Mouse (Mus musculus): ENCODE data around the gene Tbc1d8.

The Tbc1d8 gene

DNA sequence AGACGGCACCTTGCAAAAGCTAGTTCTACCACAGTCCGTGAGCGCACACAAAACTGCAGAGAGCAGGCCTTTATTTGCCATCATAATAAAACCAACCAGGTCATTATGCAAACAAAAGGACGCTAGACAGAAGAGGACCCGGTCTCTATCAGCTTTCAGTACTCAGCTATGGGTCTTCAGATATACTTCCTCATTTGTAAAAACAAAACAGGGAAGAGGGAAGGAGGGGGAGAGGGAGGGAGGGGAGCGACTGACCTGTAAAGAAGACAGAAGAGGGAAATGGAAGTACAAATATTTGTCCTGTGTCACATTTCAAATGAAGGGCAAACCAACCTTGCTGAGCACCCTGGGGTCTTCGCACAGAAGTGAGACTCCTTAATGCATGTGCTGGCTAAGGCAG, 69.9 kb downstream of the Tbc1d8 start:
- no peaks in the 10 kb centered on the region for H3K9me3 ChIP-seq (ENCODE audit: low read length)
- H3K4me3 ChIP-seq (replicated peaks; ENCODE audit: low read length), result no peak overlapping the region
- TF ChIP-seq CTCF (conservative IDR thresholded peaks at IDR 0.05; ENCODE audit: low read length) (no peak), NANOG (IDR thresholded peaks at IDR 0.05; ENCODE audit: borderline replicate concordance, low read length) (no peak), POU5F1 (IDR thresholded peaks at IDR 0.05; ENCODE audit: borderline replicate concordance, low read length) (no peak)
- no peaks in the 10 kb centered on the region for H3K36me3 ChIP-seq (ENCODE audit: insufficient read depth, low read length)
- no peaks in the 10 kb centered on the region for H3K27me3 ChIP-seq (ENCODE audit: insufficient read depth, low read length)
- peaks cover 2% of the 10 kb centered on the region; the same call in 1 of the 2 replicates for H3K4me1 ChIP-seq (replicated peaks; ENCODE audit: low read depth, low read length)

DNA sequence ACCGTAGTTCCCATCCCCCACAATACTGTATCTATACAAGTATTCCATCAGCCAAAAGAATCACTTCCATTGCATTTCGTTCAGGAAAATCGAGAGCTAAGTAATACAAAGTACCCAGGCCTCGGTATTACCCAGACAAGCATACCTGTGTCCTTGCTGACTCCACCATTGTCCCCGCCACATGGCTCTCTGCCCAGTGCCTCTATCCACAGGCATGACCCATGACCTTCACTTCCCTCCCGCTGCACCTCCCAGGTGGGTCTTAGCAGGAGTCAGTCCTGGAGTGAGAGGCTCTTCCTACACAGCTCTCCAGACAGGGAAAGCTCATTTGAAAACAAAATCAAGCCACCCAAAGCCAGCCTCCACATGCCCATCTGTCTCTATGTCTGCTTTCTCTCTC, 70.4 kb downstream of the Tbc1d8 start:
- no peak overlapping the region for H3K4me3 ChIP-seq (replicated peaks; ENCODE audit: low read length)
- no peaks in the 10 kb centered on the region for H3K36me3 ChIP-seq (ENCODE audit: insufficient read depth, low read length)
- no peaks in the 10 kb centered on the region for H3K27me3 ChIP-seq (ENCODE audit: insufficient read depth, low read length)
- H3K9me3 ChIP-seq (ENCODE audit: low read length), result no peaks in the 10 kb centered on the region
- peaks cover 2% of the 10 kb centered on the region; the same call in 1 of the 2 replicates for H3K4me1 ChIP-seq (replicated peaks; ENCODE audit: low read depth, low read length)
- no peak for TF ChIP-seq CTCF (conservative IDR thresholded peaks at IDR 0.05; ENCODE audit: low read length)
- no peak for TF ChIP-seq NANOG (IDR thresholded peaks at IDR 0.05; ENCODE audit: borderline replicate concordance, low read length)
- TF ChIP-seq POU5F1 (IDR thresholded peaks at IDR 0.05; ENCODE audit: borderline replicate concordance, low read length), result no peak

DNA sequence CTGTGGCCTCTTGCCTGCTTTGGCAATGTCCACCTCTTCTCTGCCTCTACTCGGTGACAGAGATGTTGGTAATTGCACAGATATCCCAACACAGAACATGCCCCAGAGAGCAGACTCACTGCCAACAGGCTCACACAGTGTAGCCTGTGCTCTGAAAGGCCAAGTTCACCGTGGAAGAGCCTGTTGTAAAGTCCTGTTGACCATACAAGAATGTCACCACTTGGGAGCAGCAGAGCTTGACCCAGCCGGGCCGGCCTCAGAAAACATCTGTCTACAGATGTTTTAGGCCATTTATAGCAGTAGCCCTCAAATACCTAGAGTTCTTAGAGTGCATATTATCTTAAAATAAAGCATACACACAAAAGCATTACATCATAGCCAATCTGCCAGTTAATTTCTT, 71.4 kb downstream of the Tbc1d8 start:
- Histone ChIP-seq H3K36me3 (ENCODE audit: insufficient read depth, low read length) (peaks cover 7% of the 10 kb centered on the region), H3K4me3 (replicated peaks; ENCODE audit: low read length) (no peak overlapping the region), H3K4me1 (replicated peaks; ENCODE audit: low read depth, low read length) (peaks cover 2% of the 10 kb centered on the region; the same call in 1 of the 2 replicates), H3K27me3 (ENCODE audit: insufficient read depth, low read length) (no peaks in the 10 kb centered on the region), H3K9me3 (ENCODE audit: low read length) (no peaks in the 10 kb centered on the region)
- no peak for TF ChIP-seq POU5F1 (IDR thresholded peaks at IDR 0.05; ENCODE audit: borderline replicate concordance, low read length)
- TF ChIP-seq CTCF (conservative IDR thresholded peaks at IDR 0.05; ENCODE audit: low read length), result no peak
- TF ChIP-seq NANOG (IDR thresholded peaks at IDR 0.05; ENCODE audit: borderline replicate concordance, low read length), result no peak

DNA sequence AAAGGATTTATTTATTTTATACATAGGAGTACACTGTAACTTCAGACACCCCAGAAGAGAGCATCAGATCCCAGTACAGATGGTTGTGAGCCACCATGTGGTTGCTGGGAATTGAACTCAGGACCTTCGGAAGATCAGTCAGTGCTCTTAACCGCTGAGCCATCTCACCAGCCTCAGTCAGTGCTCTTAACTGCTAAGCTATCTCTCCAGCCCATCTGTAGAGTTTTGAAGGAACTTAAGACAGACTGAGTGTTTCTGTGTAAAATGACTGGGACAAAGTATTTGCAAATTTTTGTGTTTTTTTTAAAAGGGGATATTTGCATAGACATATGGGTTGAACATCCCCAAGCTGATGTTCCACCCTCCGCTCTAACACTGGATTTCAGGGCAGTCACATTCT, 78.4 kb downstream of the Tbc1d8 start:
- Histone ChIP-seq H3K27me3 (ENCODE audit: insufficient read depth, low read length) (no peaks in the 10 kb centered on the region), H3K36me3 (ENCODE audit: insufficient read depth, low read length) (peaks cover 17% of the 10 kb centered on the region), H3K9me3 (ENCODE audit: low read length) (peaks cover 6% of the 10 kb centered on the region), H3K4me3 (replicated peaks; ENCODE audit: low read length) (no peak overlapping the region), H3K4me1 (replicated peaks; ENCODE audit: low read depth, low read length) (peaks cover 10% of the 10 kb centered on the region)
- TF ChIP-seq CTCF (conservative IDR thresholded peaks at IDR 0.05; ENCODE audit: low read length) (no peak), POU5F1 (IDR thresholded peaks at IDR 0.05; ENCODE audit: borderline replicate concordance, low read length) (no peak), NANOG (IDR thresholded peaks at IDR 0.05; ENCODE audit: borderline replicate concordance, low read length) (no peak)

DNA sequence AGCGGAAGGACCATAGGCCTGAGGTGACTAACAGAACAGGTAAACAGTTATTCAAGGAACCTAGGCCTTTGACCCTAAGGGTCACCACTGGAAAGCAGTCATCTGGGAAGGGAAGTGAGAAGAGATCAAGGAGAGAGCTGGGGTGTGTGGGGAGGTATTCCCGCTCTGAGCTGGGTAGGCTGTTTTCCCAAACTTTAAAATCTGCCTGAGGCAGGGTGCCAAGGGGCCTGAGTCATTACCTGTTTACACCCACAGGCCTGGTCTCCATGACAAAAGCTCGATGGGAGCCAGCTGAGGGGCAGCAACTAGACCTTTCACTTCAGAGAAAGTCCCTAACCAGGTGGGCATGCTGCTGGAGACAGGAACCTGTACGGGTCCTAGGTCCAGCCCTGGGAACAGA, 79.3 kb downstream of the Tbc1d8 start:
- Histone ChIP-seq H3K4me1 (replicated peaks; ENCODE audit: low read depth, low read length) (peaks cover 10% of the 10 kb centered on the region), H3K9me3 (ENCODE audit: low read length) (peaks cover 6% of the 10 kb centered on the region), H3K4me3 (replicated peaks; ENCODE audit: low read length) (no peak overlapping the region), H3K27me3 (ENCODE audit: insufficient read depth, low read length) (no peaks in the 10 kb centered on the region), H3K36me3 (ENCODE audit: insufficient read depth, low read length) (peaks cover 17% of the 10 kb centered on the region)
- no peak for TF ChIP-seq POU5F1 (IDR thresholded peaks at IDR 0.05; ENCODE audit: borderline replicate concordance, low read length)
- no peak for TF ChIP-seq CTCF (conservative IDR thresholded peaks at IDR 0.05; ENCODE audit: low read length)
- TF ChIP-seq NANOG (IDR thresholded peaks at IDR 0.05; ENCODE audit: borderline replicate concordance, low read length), result no peak

DNA sequence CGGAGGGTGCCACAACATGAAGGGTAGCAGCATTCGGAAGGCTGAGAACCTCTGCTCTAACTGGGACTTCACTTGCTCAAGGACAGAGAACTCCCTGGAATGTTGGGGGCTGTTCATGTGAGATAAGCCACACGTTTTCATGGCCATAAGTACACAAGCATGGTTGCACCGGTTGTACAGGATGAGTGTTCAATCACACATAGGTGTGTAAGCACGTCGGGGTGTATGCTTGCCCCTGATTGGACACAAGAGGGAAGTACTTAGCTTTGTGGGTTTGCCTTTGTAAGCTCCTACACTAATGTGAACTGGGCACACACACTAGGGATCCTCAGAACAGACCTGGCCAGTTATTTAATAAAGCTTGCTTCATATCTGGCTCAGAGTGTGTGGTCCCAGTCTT, 80.3 kb downstream of the Tbc1d8 start:
- Histone ChIP-seq H3K27me3 (ENCODE audit: insufficient read depth, low read length) (no peaks in the 10 kb centered on the region), H3K4me3 (replicated peaks; ENCODE audit: low read length) (no peak overlapping the region), H3K4me1 (replicated peaks; ENCODE audit: low read depth, low read length) (peaks cover 10% of the 10 kb centered on the region), H3K36me3 (ENCODE audit: insufficient read depth, low read length) (peaks cover 20% of the 10 kb centered on the region), H3K9me3 (ENCODE audit: low read length) (peaks cover 6% of the 10 kb centered on the region)
- TF ChIP-seq CTCF (conservative IDR thresholded peaks at IDR 0.05; ENCODE audit: low read length) (no peak), NANOG (IDR thresholded peaks at IDR 0.05; ENCODE audit: borderline replicate concordance, low read length) (no peak), POU5F1 (IDR thresholded peaks at IDR 0.05; ENCODE audit: borderline replicate concordance, low read length) (no peak)

DNA sequence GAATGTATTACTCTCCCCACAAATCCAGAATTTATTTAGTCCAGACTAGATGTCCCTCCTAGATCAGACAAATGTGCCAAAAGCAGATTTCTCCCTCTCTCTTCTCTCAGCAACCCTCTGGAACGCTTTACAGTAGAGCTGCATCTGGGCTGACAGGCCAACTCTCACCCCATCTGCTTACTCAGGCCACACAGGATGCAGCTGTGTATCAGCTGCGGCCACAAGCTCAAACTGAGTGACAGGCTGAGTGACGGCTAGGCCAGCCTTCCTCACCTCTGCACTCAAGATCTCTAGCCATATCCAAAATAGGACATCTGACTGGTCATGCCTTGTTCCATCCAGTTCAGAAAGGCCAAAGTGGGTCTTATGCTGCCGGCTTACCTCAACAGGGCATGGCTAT, 82.2 kb downstream of the Tbc1d8 start:
- H3K27me3 ChIP-seq (ENCODE audit: insufficient read depth, low read length), result no peaks in the 10 kb centered on the region
- peaks cover 10% of the 10 kb centered on the region for H3K4me1 ChIP-seq (replicated peaks; ENCODE audit: low read depth, low read length)
- no peak overlapping the region for H3K4me3 ChIP-seq (replicated peaks; ENCODE audit: low read length)
- H3K9me3 ChIP-seq (ENCODE audit: low read length), result peaks cover 6% of the 10 kb centered on the region
- TF ChIP-seq NANOG (IDR thresholded peaks at IDR 0.05; ENCODE audit: borderline replicate concordance, low read length), result no peak
- TF ChIP-seq POU5F1 (IDR thresholded peaks at IDR 0.05; ENCODE audit: borderline replicate concordance, low read length), result no peak
- no peak for TF ChIP-seq CTCF (conservative IDR thresholded peaks at IDR 0.05; ENCODE audit: low read length)
- H3K36me3 ChIP-seq (ENCODE audit: insufficient read depth, low read length), result peaks cover 9% of the 10 kb centered on the region; the same call in 1 of the 2 replicates

DNA sequence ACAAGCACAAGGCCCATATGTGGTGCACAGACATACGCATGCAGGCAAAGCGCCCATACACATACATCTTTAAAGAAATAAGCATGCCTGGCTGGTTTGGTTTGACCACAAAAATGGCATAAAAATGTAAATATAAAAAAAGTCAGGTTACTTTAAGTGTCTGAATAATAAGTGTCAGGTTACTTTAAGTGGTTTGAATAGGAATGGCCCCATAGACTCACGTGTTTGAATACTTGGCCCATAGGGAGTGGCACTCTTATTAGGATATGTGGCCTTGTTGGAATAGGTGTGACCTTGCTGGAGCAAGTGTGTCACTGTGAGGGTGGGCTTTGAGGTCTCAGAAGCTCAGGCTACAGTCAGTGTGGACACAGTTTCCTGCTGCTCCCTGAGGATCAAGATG, 83.9 kb downstream of the Tbc1d8 start:
- peaks cover 9% of the 10 kb centered on the region; the same call in 1 of the 2 replicates for H3K36me3 ChIP-seq (ENCODE audit: insufficient read depth, low read length)
- H3K4me1 ChIP-seq (replicated peaks; ENCODE audit: low read depth, low read length), result peaks cover 18% of the 10 kb centered on the region
- no peak overlapping the region for H3K4me3 ChIP-seq (replicated peaks; ENCODE audit: low read length)
- H3K27me3 ChIP-seq (ENCODE audit: insufficient read depth, low read length), result no peaks in the 10 kb centered on the region
- H3K9me3 ChIP-seq (ENCODE audit: low read length), result peaks cover 6% of the 10 kb centered on the region
- no peak for TF ChIP-seq NANOG (IDR thresholded peaks at IDR 0.05; ENCODE audit: borderline replicate concordance, low read length)
- TF ChIP-seq POU5F1 (IDR thresholded peaks at IDR 0.05; ENCODE audit: borderline replicate concordance, low read length), result no peak
- no peak for TF ChIP-seq CTCF (conservative IDR thresholded peaks at IDR 0.05; ENCODE audit: low read length)

DNA sequence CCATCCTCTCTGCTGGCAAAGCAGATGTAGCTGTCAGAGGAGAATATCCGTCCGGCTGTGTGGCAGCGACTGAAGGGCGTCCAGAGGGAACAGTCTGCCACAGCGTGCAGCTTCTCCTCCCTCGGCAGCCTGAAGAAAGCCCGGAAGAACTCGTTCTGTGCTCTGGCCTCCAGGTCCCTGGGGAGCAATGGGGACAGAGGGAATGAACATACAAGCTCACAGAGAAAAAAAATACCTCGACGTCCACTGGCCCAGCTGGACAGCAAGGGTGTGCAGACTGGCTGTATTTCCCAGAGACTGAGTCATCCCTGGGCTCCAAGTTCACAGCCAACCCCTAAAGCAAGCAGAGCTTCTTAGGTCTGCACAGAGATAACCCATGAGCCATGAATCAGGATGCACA, 84.5 kb downstream of the Tbc1d8 start:
- no peak overlapping the region for H3K4me3 ChIP-seq (replicated peaks; ENCODE audit: low read length)
- no peaks in the 10 kb centered on the region for H3K27me3 ChIP-seq (ENCODE audit: insufficient read depth, low read length)
- TF ChIP-seq NANOG (IDR thresholded peaks at IDR 0.05; ENCODE audit: borderline replicate concordance, low read length) (no peak), CTCF (conservative IDR thresholded peaks at IDR 0.05; ENCODE audit: low read length) (no peak), POU5F1 (IDR thresholded peaks at IDR 0.05; ENCODE audit: borderline replicate concordance, low read length) (no peak)
- peaks cover 9% of the 10 kb centered on the region; the same call in 1 of the 2 replicates for H3K36me3 ChIP-seq (ENCODE audit: insufficient read depth, low read length)
- peaks cover 13% of the 10 kb centered on the region for H3K4me1 ChIP-seq (replicated peaks; ENCODE audit: low read depth, low read length)
- peaks cover 6% of the 10 kb centered on the region for H3K9me3 ChIP-seq (ENCODE audit: low read length)
